14 mouse cellular contexts compared by ENCODE assay signal in genomic region chr2:156673307-156673706, GRCm38 (mm10). TPM values are rescaled to one million over a fixed set of nuclear protein-coding genes. Genes with fewer than 3 reads are reported as not detected.
DNase-seq lines count a peak whose midpoint lies in the region; ATAC-seq and TF ChIP-seq lines count a peak whose summit lies in the region.
"Had no signal": no experiment of that assay in that cellular context is flagged by ENCODE, and none has a peak within 500 bp of the region (broad histone marks: within the 10 kb centered on the region; RNA-seq: fewer than 3 reads in every experiment).

No protein-coding gene starts in this region.

- no peaks in the 10 kb centered on the region for H3K9me3 ChIP-seq in forebrain, embryonic 14.5 days (replicated peaks; ENCODE audit: control insufficient read depth, low read length)
- no peaks in the 10 kb centered on the region for H3K9me3 ChIP-seq in forebrain, embryonic 11.5 days (ENCODE audit: control insufficient read depth, low read length)
- no peaks in the 10 kb centered on the region for H3K9me3 ChIP-seq in kidney, embryonic 15.5 days (replicated peaks)
- H3K9me3 ChIP-seq in limb, embryonic 10.5 days (replicated peaks): no peaks in the 10 kb centered on the region
- H3K9me3 ChIP-seq: hindbrain, embryonic 12.5 days; liver, embryonic 13.5 days; midbrain, embryonic 12.5 days had no signal

- no peak overlapping the region for H3K4me3 ChIP-seq in forebrain, embryonic 14.5 days (ENCODE audit: low read depth, low read length)
- no peak overlapping the region for H3K4me3 ChIP-seq in forebrain, embryonic 11.5 days (ENCODE audit: low read depth, low read length)
- no peak overlapping the region for H3K4me3 ChIP-seq in left cerebral cortex, adult 2 months
- no peak overlapping the region for H3K4me3 ChIP-seq in kidney, embryonic 15.5 days (replicated peaks)
- H3K4me3 ChIP-seq in limb, embryonic 10.5 days: no peak overlapping the region
- H3K4me3 ChIP-seq: hindbrain, embryonic 12.5 days; liver, embryonic 13.5 days; midbrain, embryonic 12.5 days had no signal

- no peak overlapping the region for H3K4me2 ChIP-seq in forebrain, embryonic 14.5 days (ENCODE audit: low read length)
- no peak overlapping the region for H3K4me2 ChIP-seq in forebrain, embryonic 11.5 days (ENCODE audit: low read depth, low read length, severe bottlenecking)
- no peak overlapping the region for H3K4me2 ChIP-seq in kidney, embryonic 15.5 days
- H3K4me2 ChIP-seq: hindbrain, embryonic 12.5 days; liver, embryonic 13.5 days; midbrain, embryonic 12.5 days had no signal

- no peak for TF ChIP-seq CTCF in left cerebral cortex, adult 2 months (IDR thresholded peaks at IDR 0.05)

- peak; percentile 46; the same call in 1 of the 2 replicates for ATAC-seq in forebrain, embryonic 14.5 days
- ATAC-seq in forebrain, embryonic 11.5 days (replicated peaks; ENCODE audit: low FRiP score): no peak
- ATAC-seq in kidney, embryonic 15.5 days (replicated peaks; ENCODE audit: low FRiP score): no peak
- ATAC-seq: activated CD4-positive, CD25-positive, alpha-beta regulatory T cell, adult 4 months had no signal

- WGBS in forebrain, embryonic 14.5 days: 70% methylated on average over 10 of the region's 10 CpGs
- WGBS in forebrain, embryonic 11.5 days: 88% methylated on average over 10 of the region's 10 CpGs
- WGBS in kidney, embryonic 15.5 days: 78% methylated on average over 10 of the region's 10 CpGs
- WGBS in limb, embryonic 10.5 days: 89% methylated on average over 10 of the region's 10 CpGs

- no peaks in the 10 kb centered on the region for H3K4me1 ChIP-seq in forebrain, embryonic 14.5 days (ENCODE audit: control insufficient read depth, insufficient read depth, low read length)
- H3K4me1 ChIP-seq in forebrain, embryonic 11.5 days (replicated peaks; ENCODE audit: control insufficient read depth, insufficient read depth, low read length): no peaks in the 10 kb centered on the region
- no peaks in the 10 kb centered on the region for H3K4me1 ChIP-seq in kidney, embryonic 15.5 days
- no peaks in the 10 kb centered on the region for H3K4me1 ChIP-seq in limb, embryonic 10.5 days
- H3K4me1 ChIP-seq: hindbrain, embryonic 12.5 days; liver, embryonic 13.5 days; midbrain, embryonic 12.5 days had no signal

- peak; percentile 80 for DNase-seq in forebrain, embryonic 14.5 days (ENCODE audit: low spot score)
- no peak for DNase-seq in forebrain, embryonic 11.5 days (ENCODE audit: low spot score)
- peak; percentile 68 to 77 for DNase-seq in frontal cortex, postnatal 10 days (ENCODE audit: low spot score in 2 of 2)
- DNase-seq in left cerebral cortex, adult 2 months (ENCODE audit: extremely low spot score in 1 of 2, low spot score in 2 of 2): peak; percentile 62 to 73
- peak; percentile 63 for DNase-seq in right cerebral cortex, postnatal 4 days
- no peak for DNase-seq in thymus, postnatal 0 days (ENCODE audit: low spot score)
- no peak for DNase-seq in limb, embryonic 10.5 days (ENCODE audit: low spot score)
- DNase-seq: gastrocnemius, postnatal 36 days; kidney, adult 11 months; liver, embryonic 13.5 days had no signal

- H3K9ac ChIP-seq in forebrain, embryonic 14.5 days (ENCODE audit: low read length): no peak overlapping the region
- H3K9ac ChIP-seq in forebrain, embryonic 11.5 days (ENCODE audit: low read length): no peak overlapping the region
- no peak overlapping the region for H3K9ac ChIP-seq in kidney, embryonic 15.5 days
- H3K9ac ChIP-seq: hindbrain, embryonic 12.5 days; liver, embryonic 13.5 days; midbrain, embryonic 12.5 days had no signal

- H3K36me3 ChIP-seq in forebrain, embryonic 14.5 days (ENCODE audit: control insufficient read depth, insufficient read depth, low read length): no peaks in the 10 kb centered on the region
- H3K36me3 ChIP-seq in forebrain, embryonic 11.5 days (ENCODE audit: control insufficient read depth, insufficient read depth, low read length): no peaks in the 10 kb centered on the region
- H3K36me3 ChIP-seq in kidney, embryonic 15.5 days: no peaks in the 10 kb centered on the region
- H3K36me3 ChIP-seq in limb, embryonic 10.5 days: no peaks in the 10 kb centered on the region
- H3K36me3 ChIP-seq: hindbrain, embryonic 12.5 days; liver, embryonic 13.5 days; midbrain, embryonic 12.5 days had no signal

- peak overlapping the region; percentile 34; the same call in 1 of the 2 replicates for H3K27ac ChIP-seq in forebrain, embryonic 14.5 days (ENCODE audit: low read depth, low read length)
- no peak overlapping the region for H3K27ac ChIP-seq in forebrain, embryonic 11.5 days (ENCODE audit: low read depth, low read length)
- H3K27ac ChIP-seq in left cerebral cortex, adult 2 months: peak overlapping the region; percentile 83
- no peak overlapping the region for H3K27ac ChIP-seq in kidney, embryonic 15.5 days
- H3K27ac ChIP-seq in limb, embryonic 10.5 days: no peak overlapping the region
- H3K27ac ChIP-seq: hindbrain, embryonic 12.5 days; liver, embryonic 13.5 days; midbrain, embryonic 12.5 days had no signal

- intact Hi-C loops in left cerebral cortex, adult 2 months (cut with DNase I): no loop called here

- no peaks in the 10 kb centered on the region for H3K27me3 ChIP-seq in forebrain, embryonic 14.5 days (replicated peaks; ENCODE audit: control insufficient read depth, insufficient read depth, low read length)
- H3K27me3 ChIP-seq in forebrain, embryonic 11.5 days (ENCODE audit: control insufficient read depth, insufficient read depth, low read length): no peaks in the 10 kb centered on the region
- peaks cover 7% of the 10 kb centered on the region; the same call in 1 of the 2 replicates for H3K27me3 ChIP-seq in kidney, embryonic 15.5 days
- no peaks in the 10 kb centered on the region for H3K27me3 ChIP-seq in limb, embryonic 10.5 days (ENCODE audit: low read depth, poor library complexity, severe bottlenecking)
- H3K27me3 ChIP-seq: hindbrain, embryonic 12.5 days; liver, embryonic 13.5 days; midbrain, embryonic 12.5 days had no signal

RNA-seq across cellular contexts. Expression of gene Dlgap4, which starts 59.8 kb away (rescaled TPM):
- polyA plus RNA-seq in forebrain, embryonic 14.5 days (2014; fragmentation: Nextera tagmentation; extraction: Ambion mirVana): 307 and 334 TPM in 2 replicates
- polyA plus RNA-seq in forebrain, embryonic 11.5 days (2014; fragmentation: Nextera tagmentation; extraction: Ambion mirVana): 140 and 163 TPM in 2 replicates
- 100 to 1,000 TPM; 248 to 254 TPM for total RNA-seq in left cerebral cortex, adult 2 months (2021)
- 40.3 and 44.0 TPM in 2 replicates for polyA plus RNA-seq in thymus, postnatal 0 days (2015; fragmentation: Nextera tagmentation; extraction: Ambion mirVana)
- polyA plus RNA-seq in kidney, embryonic 15.5 days (2015; fragmentation: Nextera tagmentation; extraction: Ambion mirVana): 60.5 and 70.0 TPM in 2 replicates
- 116 and 124 TPM in 2 replicates for polyA plus RNA-seq in limb, embryonic 10.5 days (2016; fragmentation: Nextera tagmentation; extraction: Ambion mirVana)

Comparison
In these comparisons a context has a peak if more than half of its experiments do, and no peak if none do; other contexts are left out.
1. DNase-seq: peak in forebrain, embryonic 14.5 days (single experiment), frontal cortex, postnatal 10 days (2 of 2), left cerebral cortex, adult 2 months (2 of 2) and right cerebral cortex, postnatal 4 days (single experiment); none in forebrain, embryonic 11.5 days (single experiment), thymus, postnatal 0 days (single experiment) and limb, embryonic 10.5 days (single experiment).
2. H3K27ac ChIP-seq: peak in forebrain, embryonic 14.5 days (single experiment) and left cerebral cortex, adult 2 months (single experiment); none in forebrain, embryonic 11.5 days (single experiment), kidney, embryonic 15.5 days (single experiment) and limb, embryonic 10.5 days (single experiment).